14 mouse cellular contexts compared by ENCODE assay signal in the genomic region with DNA sequence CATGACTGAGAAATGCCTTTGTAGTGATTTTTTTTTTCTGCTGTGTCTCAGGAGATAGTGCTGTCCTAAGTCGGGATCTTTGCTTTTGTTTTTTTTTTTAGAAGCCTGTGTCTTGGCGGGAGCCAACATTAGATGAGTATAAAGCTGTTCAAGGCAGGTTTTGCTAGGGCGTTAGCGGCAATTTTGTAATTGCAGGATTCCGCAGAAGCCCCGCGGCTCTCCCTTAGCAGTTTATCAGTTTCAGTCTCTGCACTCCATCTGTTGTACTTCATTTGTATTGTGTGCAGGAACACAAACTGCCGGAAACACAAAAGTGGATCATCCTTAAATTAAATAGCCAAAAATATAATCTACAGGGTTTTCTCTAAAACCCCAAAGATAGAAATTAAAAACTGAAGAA. TPM values are rescaled to one million over a fixed set of nuclear protein-coding genes. Genes with fewer than 3 reads are reported as not detected.
"Had no signal": no experiment of that assay in that cellular context is flagged by ENCODE, and none has a peak within 500 bp of the region (broad histone marks: within the 10 kb centered on the region; RNA-seq: fewer than 3 reads in every experiment).

No protein-coding gene starts in this region.

- DNase-seq: kidney, adult 11 months; kidney, adult 8-10 months; kidney, postnatal 14 days; kidney, postnatal 4 days; liver; lung, adult 18-20 months; lung, postnatal 10 days; lung, postnatal 36 days; retina, postnatal 1 day; thymus, postnatal 25 days had no signal

- ATAC-seq: intestine, embryonic 15.5 days; liver, embryonic 12.5 days; midbrain, embryonic 15.5 days had no signal

RNA-seq across cellular contexts. Expression of a gene that starts 39.6 kb away (rescaled TPM):
- total RNA-seq: neutrophil, adult 5-6 weeks had no signal
